Mouse (Mus musculus) olfactory bulb, adult 2 months (tissue): ENCODE measurements around the gene Tirap.

Experiments
- CTCF ChIP-seq: fragments of 200-500 bp; IDR thresholded peaks from 2 replicates; pipeline ENCODE4 v1.5.1; 2012; ENCODE audit warnings: low read depth, mild to moderate bottlenecking, low read length, moderate library complexity; ENCODE audit not compliant: insufficient read depth
- POLR2A ChIP-seq: fragments of 200-500 bp; IDR thresholded peaks from 2 replicates; pipeline ENCODE4 v1.6.1; 2012; ENCODE audit warnings: mild to moderate bottlenecking, low read depth, low read length, moderate library complexity; ENCODE audit not compliant: insufficient read depth

GRCm38 (mm10) chr9:35188700-35189099, 11.4 kb downstream of the Tirap start:
- TF ChIP-seq CTCF (no peak), POLR2A (no peak)
